Mouse (Mus musculus) liver, adult 2 months (tissue): Measurements from ENCODE around the gene Arpc2. TPM values are rescaled to one million over a fixed set of nuclear protein-coding genes. Genes with fewer than 3 reads are reported as not detected.

Experiments used
- DNase-seq: peaks from one replicate; pipeline ENCODE4 v3.0.0-alpha.2; 2011; ENCODE audit warnings: low read depth, low spot score; ENCODE audit errors: extremely low read depth
- H3K27ac ChIP-seq: fragments of 200-500 bp; replicated peaks from 2 replicates; pipeline ENCODE4 v1.5.1; 2012; ENCODE audit warnings: low read depth, mild to moderate bottlenecking, control low read depth, inconsistent platforms, low read length; ENCODE audit not compliant: insufficient read depth
- H3K27me3 ChIP-seq: fragments of 200-500 bp; 2 replicates; pipeline ENCODE4 v1.6.1; 2012; ENCODE audit warnings: mild to moderate bottlenecking, moderate library complexity, low read length, inconsistent platforms; ENCODE audit not compliant: control insufficient read depth, insufficient read depth
- H3K36me3 ChIP-seq: fragments of 200-500 bp; 2 replicates; pipeline ENCODE4 v1.6.1; 2012; ENCODE audit warnings: low read length, inconsistent platforms; ENCODE audit not compliant: control insufficient read depth, insufficient read depth
- H3K4me1 ChIP-seq: fragments of 200-500 bp; 2 replicates; pipeline ENCODE4 v1.6.1; 2011; ENCODE audit warnings: low read length; ENCODE audit not compliant: control insufficient read depth, insufficient read depth
- H3K4me3 ChIP-seq: fragments of 200-500 bp; 2 replicates; pipeline ENCODE4 v1.5.1; 2011; ENCODE audit warnings: low read depth, mild to moderate bottlenecking, control low read depth, low read length, moderate library complexity; ENCODE audit not compliant: insufficient read depth
- H3K79me2 ChIP-seq: fragments of 200-500 bp; 2 replicates; pipeline ENCODE4 v1.6.1; 2012; ENCODE audit warnings: inconsistent platforms, mild to moderate bottlenecking, low read length, moderate library complexity; ENCODE audit not compliant: control insufficient read depth, insufficient read depth
- H3K9ac ChIP-seq: fragments of 200-500 bp; 2 replicates; pipeline ENCODE4 v1.6.1; 2012; ENCODE audit warnings: low read depth, mild to moderate bottlenecking, control low read depth, inconsistent platforms, low read length
- CTCF ChIP-seq: fragments of 200-500 bp; IDR thresholded peaks from 2 replicates; pipeline ENCODE4 v1.5.1; 2011; ENCODE audit warnings: low read depth, low read length, control low read depth
- POLR2A ChIP-seq: fragments of 200-500 bp; IDR thresholded peaks from 2 replicates; pipeline ENCODE4 v1.6.1; 2011; ENCODE audit warnings: low read length, control low read depth; ENCODE audit not compliant: insufficient read depth; ENCODE audit errors: extremely low read depth
- WGBS: fragments of 180-500 bp; shearing (Covaris S2); methylation state at CpG from one replicate; pipeline ENCODE4 v1.1.7; 2018; 5-methylcytosine and 5-hydroxymethylcytosine counted together
- polyA plus RNA-seq: library from polyadenylated mRNA; depleted of rRNA; stranded (reverse); fragments of >200 nt; gene quantifications from 2 replicates; pipeline ENCODE4 v1.2.3, GENCODE M21; 2012
- total RNA-seq: library from RNA; depleted of rRNA; stranded (reverse); fragments of >200 nt; gene quantifications from 2 replicates; pipeline ENCODE4 v1.2.3, GENCODE M21; 2014

Arpc2 gene
- total and polyA plus RNA-seq, 2 experiments = 70.5 to 96.3 TPM

DNA sequence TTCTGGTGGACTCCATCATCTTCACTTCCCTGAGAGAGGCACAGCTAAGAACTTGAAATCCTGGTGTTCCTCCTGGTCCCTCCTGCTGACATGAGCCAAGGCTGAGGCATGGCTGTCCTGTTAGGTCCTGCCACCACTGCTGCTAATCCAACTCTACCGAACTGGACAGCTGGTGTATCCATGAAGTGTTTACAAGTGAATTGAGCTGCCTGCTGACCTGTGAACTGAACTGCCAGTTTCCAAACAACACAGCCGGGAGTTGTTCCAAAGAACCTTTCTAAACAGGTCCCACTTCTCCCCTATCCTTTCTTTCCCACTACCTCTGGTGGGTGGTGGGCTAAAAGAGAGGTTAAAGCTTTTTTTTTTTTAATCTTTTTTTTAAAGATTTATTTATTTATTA is 5.9 kb upstream of the Arpc2 start:
- DNase-seq = peak; percentile 92
- no peaks in the 10 kb centered on the region for H3K27me3 ChIP-seq
- H3K9ac ChIP-seq = no peak overlapping the region
- H3K27ac ChIP-seq = peak overlapping the region; percentile 77
- no peak for TF ChIP-seq POLR2A
- TF ChIP-seq CTCF = no peak
- H3K4me3 ChIP-seq = no peak overlapping the region
- WGBS = 18% methylated on average over 2 of the region's 2 CpGs
- H3K79me2 ChIP-seq = no peaks in the 10 kb centered on the region
- no peaks in the 10 kb centered on the region for H3K36me3 ChIP-seq
- peaks cover 4% of the 10 kb centered on the region for H3K4me1 ChIP-seq

DNA sequence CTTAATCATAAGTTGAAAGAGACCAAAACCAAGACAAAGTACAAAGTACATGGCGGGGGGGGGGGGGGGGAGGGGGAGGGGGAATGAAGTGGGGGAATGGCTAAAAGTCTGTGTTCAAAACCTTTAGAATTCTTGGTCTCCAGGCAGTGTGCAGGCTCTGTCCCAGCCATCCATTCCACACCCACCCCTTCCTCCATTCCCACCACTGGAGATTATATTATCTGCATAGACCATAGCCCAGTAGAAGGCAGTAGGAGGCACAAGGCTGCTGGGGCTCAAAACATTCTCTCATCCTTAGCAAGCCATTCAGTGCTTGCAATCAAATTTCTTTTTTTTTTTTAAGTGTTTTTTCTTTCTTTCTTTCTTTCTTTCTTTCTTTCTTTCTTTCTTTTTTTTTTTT is 4.9 kb upstream of the Arpc2 start:
- peaks cover 4% of the 10 kb centered on the region for H3K4me1 ChIP-seq
- DNase-seq = no peak
- H3K27ac ChIP-seq = peak overlapping the region; percentile 82
- TF ChIP-seq CTCF = no peak
- TF ChIP-seq POLR2A = no peak
- H3K36me3 ChIP-seq = no peaks in the 10 kb centered on the region
- H3K9ac ChIP-seq = no peak overlapping the region
- H3K27me3 ChIP-seq = no peaks in the 10 kb centered on the region
- H3K4me3 ChIP-seq = no peak overlapping the region
- 70% methylated on average over 1 of the region's 1 CpGs for WGBS
- H3K79me2 ChIP-seq = no peaks in the 10 kb centered on the region

DNA sequence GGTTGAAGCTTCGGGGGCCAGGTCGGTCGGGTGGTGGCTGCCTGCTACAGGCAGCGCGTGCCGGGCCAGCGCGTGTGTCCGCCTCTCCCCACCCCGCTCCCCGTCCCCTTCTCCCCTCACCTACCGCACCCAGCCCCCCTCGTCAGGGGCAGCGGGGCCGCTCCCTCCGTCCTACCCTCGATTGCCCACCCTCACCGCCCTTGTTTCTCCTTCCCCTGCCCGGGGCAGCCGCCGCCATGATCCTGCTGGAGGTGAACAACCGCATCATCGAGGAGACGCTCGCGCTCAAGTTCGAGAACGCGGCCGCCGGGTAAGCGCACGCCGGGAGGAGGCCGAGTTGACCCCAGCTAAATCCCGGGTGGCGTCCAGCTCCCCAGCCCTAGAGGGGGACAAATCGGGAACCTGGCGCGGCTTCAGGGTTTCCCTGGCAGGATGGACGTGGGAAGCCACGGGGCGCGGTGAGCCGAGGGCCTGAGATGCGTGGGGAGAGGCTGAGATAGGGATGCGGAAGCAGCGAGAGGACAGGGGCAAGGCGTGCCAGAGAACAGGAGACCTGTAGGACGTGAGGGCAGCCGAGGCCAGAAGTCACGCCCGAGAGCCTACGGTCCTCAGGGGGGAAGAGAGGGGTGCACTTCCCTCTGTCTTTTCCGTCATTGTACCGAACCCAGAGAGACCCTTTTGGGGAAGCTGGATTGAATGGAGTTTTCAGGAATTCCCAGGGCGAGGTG is 870 bp downstream of the Arpc2 start:
- peaks cover 4% of the 10 kb centered on the region for H3K4me1 ChIP-seq
- no peak for TF ChIP-seq CTCF
- TF ChIP-seq POLR2A = no peak
- DNase-seq = peak; percentile 59
- H3K4me3 ChIP-seq = peak overlapping the region; percentile 93
- no peaks in the 10 kb centered on the region for H3K36me3 ChIP-seq
- under 1% methylated on average over 50 of the region's 57 CpGs for WGBS
- peaks cover 27% of the 10 kb centered on the region for H3K79me2 ChIP-seq
- peak overlapping the region; percentile 97 for H3K9ac ChIP-seq
- H3K27me3 ChIP-seq = no peaks in the 10 kb centered on the region
- peak overlapping the region; percentile 81 for H3K27ac ChIP-seq

GRCm38 (mm10) chr1:74237671-74238070 is 1.8 kb downstream of the Arpc2 start:
- Histone ChIP-seq H3K27me3 (no peaks in the 10 kb centered on the region), H3K4me1 (peaks cover 4% of the 10 kb centered on the region), H3K9ac (no peak overlapping the region), H3K36me3 (no peaks in the 10 kb centered on the region), H3K4me3 (peak overlapping the region; percentile 48), H3K79me2 (peaks cover 34% of the 10 kb centered on the region), H3K27ac (no peak overlapping the region)
- TF ChIP-seq CTCF (no peak), POLR2A (no peak)
- DNase-seq = no peak
- 19% methylated on average over 5 of the region's 5 CpGs for WGBS

DNA sequence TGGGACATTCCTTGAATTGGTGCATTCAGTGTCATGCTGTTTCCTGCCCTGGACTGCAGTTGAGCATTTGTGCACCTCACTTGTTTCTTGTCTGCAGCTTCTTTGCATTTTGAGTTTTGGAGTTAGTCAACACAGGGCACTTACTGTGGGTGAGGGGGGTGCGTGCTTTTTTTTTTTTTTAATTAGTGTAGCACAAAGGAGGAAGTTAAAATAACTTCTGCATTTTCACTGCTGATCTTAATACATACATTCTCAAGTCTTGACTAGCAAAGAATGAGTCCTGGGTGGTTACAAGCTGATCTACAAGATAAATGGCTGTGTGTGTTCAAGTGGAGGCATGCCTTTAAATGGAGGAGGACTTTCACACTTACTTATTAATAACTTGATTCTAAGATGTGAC is 2.3 kb downstream of the Arpc2 start:
- no peaks in the 10 kb centered on the region for H3K36me3 ChIP-seq
- H3K27ac ChIP-seq = no peak overlapping the region
- peaks cover 39% of the 10 kb centered on the region for H3K79me2 ChIP-seq
- no peaks in the 10 kb centered on the region for H3K27me3 ChIP-seq
- TF ChIP-seq CTCF (no peak), POLR2A (no peak)
- no peak for DNase-seq
- peak overlapping the region; percentile 48 for H3K4me3 ChIP-seq
- 50% methylated on average over 1 of the region's 1 CpGs for WGBS
- H3K4me1 ChIP-seq = peaks cover 4% of the 10 kb centered on the region
- H3K9ac ChIP-seq = no peak overlapping the region

DNA sequence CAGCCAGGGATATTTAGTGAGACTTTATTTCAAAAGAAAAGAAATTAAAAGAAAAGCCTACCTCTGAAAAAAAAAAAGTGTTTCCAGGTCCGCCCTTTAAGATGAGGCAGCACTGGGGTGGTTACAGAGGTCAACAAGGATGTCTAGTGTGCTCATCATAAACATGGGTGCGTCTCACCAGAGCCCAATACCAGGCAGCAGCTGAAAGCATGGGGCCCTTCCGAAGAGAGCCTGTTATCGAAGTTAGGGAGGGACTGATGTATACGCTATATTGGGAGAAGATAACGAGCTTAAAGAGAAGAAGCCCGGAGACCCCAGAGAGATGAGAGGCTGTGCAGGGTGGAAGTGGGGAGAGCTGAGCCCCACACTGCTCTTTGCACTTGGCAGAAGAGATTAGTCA is 3.3 kb downstream of the Arpc2 start:
- Histone ChIP-seq H3K36me3 (no peaks in the 10 kb centered on the region), H3K9ac (no peak overlapping the region), H3K27ac (no peak overlapping the region), H3K4me1 (peaks cover 4% of the 10 kb centered on the region), H3K4me3 (no peak overlapping the region), H3K27me3 (no peaks in the 10 kb centered on the region), H3K79me2 (peaks cover 43% of the 10 kb centered on the region)
- no peak for TF ChIP-seq CTCF
- TF ChIP-seq POLR2A = no peak
- no peak for DNase-seq
- 54% methylated on average over 7 of the region's 7 CpGs for WGBS
